Mouse (Mus musculus) heart, adult 8-10 months (tissue): ENCODE data around the gene Dgcr2. TPM values are rescaled to one million over a fixed set of nuclear protein-coding genes. Genes with fewer than 3 reads are reported as not detected.

Source experiments
- total RNA-seq, 4 experiments: library from RNA; stranded (reverse); gene quantifications; 2 replicates each; pipeline ENCODE4 v1.2.4; 2022

The Dgcr2 gene
- total RNA-seq, 4 experiments from 2014 or later, result 44.4 to 51.8 (median 48.7) TPM

Other genes starting within 250 kb of the Dgcr2 start
- gene Med15, start 165.7 kb downstream of the Dgcr2 start, total RNA-seq, result 10 to 100 TPM; 22.3 to 27.2 (median 23.0) TPM
- gene Klhl22, start 138.9 kb downstream of the Dgcr2 start, total RNA-seq, result 10 to 100 TPM; 18.8 to 23.0 (median 19.4) TPM
- gene Scarf2, start 101.3 kb downstream of the Dgcr2 start, total RNA-seq, result 1 to 10 TPM; 3.3 to 5.2 (median 4.4) TPM
- not detected for gene B830017H08Rik, start 65.4 kb downstream of the Dgcr2 start, total RNA-seq
- 1 to 10 TPM; 1.3 to 2.3 (median 1.9) TPM for gene Car15, start 60.2 kb downstream of the Dgcr2 start, total RNA-seq
- gene Gm20518, start 6.9 kb downstream of the Dgcr2 start, total RNA-seq, result under 1 TPM; 0.13 to 0.65 (median 0.28) TPM
- gene Tssk1, start 4.3 kb downstream of the Dgcr2 start, total RNA-seq, result under 1 TPM in 3 of 4 experiments, not detected in 1; 0.17 to 0.33 (median 0.22) TPM
- gene Tssk2, start 75 bp upstream of the Dgcr2 start, total RNA-seq, result under 1 TPM in 1 of 4 experiments, not detected in 3; 0.20 TPM
- 10 to 100 TPM in 1 of 4 experiments, 1 to 10 TPM in 3; 8.0 to 10.1 (median 9.6) TPM for gene Ess2, start 12.8 kb upstream of the Dgcr2 start, total RNA-seq
- gene Gsc2, start 16.5 kb upstream of the Dgcr2 start, total RNA-seq, result not detected
- 1 to 10 TPM; 4.6 to 7.9 (median 7.2) TPM for gene Slc25a1, start 29.7 kb upstream of the Dgcr2 start, total RNA-seq
- not detected for gene Vpreb2, start 81.9 kb upstream of the Dgcr2 start, total RNA-seq
- 10 to 100 TPM; 40.3 to 52.7 (median 40.4) TPM for gene Dgcr6, start 154.3 kb upstream of the Dgcr2 start, total RNA-seq
- 10 to 100 TPM; 12.9 to 36.7 (median 16.9) TPM for gene Prodh, start 191.6 kb upstream of the Dgcr2 start, total RNA-seq
- gene Rtn4r, start 229.1 kb upstream of the Dgcr2 start, total RNA-seq, result 1 to 10 TPM; 2.8 to 4.7 (median 3.8) TPM